Mouse (Mus musculus): ENCODE measurements at regions not wholly inside any gene's neighbourhood (a gene's known extent, or its start where the extent isn't known, plus 50 kb on each side); places are given as distances from the start of the nearest gene placed in this dataset.
"Not testable (repeated sequence)": the region's sequence is repeated elsewhere in the genome, so short reads cannot be mapped to it uniquely, and the experiment has no call there.

- 73% methylated on average over 8 of the region's 8 CpGs for WGBS
- no peak overlapping the region for H3K4me2 ChIP-seq (replicated peaks)
- no peak overlapping the region for H3K9ac ChIP-seq (replicated peaks)
- H3K9me3 ChIP-seq: no peaks in the 10 kb centered on the region
- no peaks in the 10 kb centered on the region for H3K4me1 ChIP-seq
- no peak overlapping the region for H3K4me3 ChIP-seq
- H3K27me3 ChIP-seq: no peaks in the 10 kb centered on the region
- H3K27ac ChIP-seq (replicated peaks): no peak overlapping the region
- no peaks in the 10 kb centered on the region for H3K36me3 ChIP-seq
- ATAC-seq (ENCODE audit: low FRiP score, low read depth): no peak
Observed at GRCm38 (mm10) chr8:103741395-103741794, 360.0 kb upstream of the Cdh5 start.

- H3K4me3 ChIP-seq: no peak overlapping the region
- WGBS: 83% methylated on average over 4 of the region's 4 CpGs
- H3K36me3 ChIP-seq: no peaks in the 10 kb centered on the region
- no peak for ATAC-seq (ENCODE audit: low FRiP score, low read depth)
- no peak overlapping the region for H3K9ac ChIP-seq (replicated peaks)
- peaks cover 3% of the 10 kb centered on the region; the same call in 1 of the 2 replicates for H3K4me1 ChIP-seq
- H3K4me2 ChIP-seq (replicated peaks): no peak overlapping the region
- H3K9me3 ChIP-seq: no peaks in the 10 kb centered on the region
- H3K27ac ChIP-seq (replicated peaks): no peak overlapping the region
- 0 out of 2 replicates have a peak, but pooled peaks cover 9% of the 10 kb centered on the region for H3K27me3 ChIP-seq
Observed at GRCm38 (mm10) chr8:103748734-103749133, 352.7 kb upstream of the Cdh5 start.

DNA sequence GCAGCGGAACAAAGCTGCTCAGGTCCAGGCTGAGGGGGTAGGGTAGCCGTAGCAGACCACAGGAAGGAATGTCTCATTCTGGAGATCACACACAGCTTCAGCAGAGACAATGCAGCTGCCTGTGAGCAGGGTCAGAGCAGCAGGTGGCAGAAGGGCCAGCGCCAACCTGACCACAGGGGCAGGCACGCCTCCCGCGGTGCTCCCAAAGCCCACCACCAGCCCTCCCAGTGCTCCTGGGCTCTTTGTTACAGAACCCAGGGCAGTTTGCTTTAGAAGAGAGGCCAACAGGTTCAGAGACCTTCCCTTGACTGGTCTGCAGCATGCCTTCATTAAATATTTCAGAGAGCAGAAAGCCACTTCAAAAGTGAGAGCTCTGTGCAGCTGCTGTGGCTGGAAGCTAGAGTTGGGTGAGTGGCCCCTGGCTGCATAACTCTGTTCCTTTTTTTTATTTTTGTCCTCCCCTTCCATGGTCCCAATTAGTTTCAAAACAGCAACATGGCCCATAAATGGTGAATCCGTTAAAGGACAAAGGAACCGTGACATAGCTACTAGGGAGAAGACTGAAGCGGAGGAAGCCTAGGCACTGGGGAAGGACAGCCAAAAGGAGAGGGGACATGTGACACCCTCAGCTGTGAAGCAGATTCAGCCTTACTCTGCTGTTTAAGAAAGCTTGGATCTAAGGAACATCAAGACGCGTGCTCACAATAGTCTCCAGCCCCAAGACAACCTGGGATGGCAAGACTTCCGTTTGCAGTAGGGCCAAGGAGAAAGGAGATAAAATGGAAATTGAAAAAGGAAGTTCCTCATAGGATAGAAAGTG lies 350.9 kb upstream of the Cdh5 start:
- no peak overlapping the region for H3K4me2 ChIP-seq (replicated peaks)
- ATAC-seq (ENCODE audit: low FRiP score, low read depth): peak; percentile 44; the same call in 1 of the 2 replicates

DNA sequence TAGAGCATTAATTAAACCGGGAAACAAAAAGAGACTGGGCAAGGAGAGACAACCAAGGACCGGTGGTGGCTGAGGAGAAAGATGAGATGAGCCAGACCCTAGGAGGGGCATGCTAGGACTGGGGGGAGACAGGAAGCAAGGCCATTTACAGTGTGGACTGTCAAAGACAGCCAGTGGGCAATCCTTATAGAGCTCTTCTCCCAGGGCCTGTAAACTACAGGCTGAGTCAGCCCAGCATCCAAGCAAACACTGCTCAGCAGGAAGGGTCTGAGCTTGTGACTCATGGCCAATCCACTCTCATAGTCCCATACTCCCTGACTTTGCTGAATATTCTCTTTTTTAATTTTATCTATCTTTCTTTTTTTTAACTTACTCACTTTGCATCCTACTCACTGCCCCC lies 350.3 kb upstream of the Cdh5 start:
- no peak overlapping the region for H3K4me3 ChIP-seq
- peaks cover 3% of the 10 kb centered on the region; the same call in 1 of the 2 replicates for H3K4me1 ChIP-seq
- WGBS: 82% methylated on average over 2 of the region's 2 CpGs
- H3K27ac ChIP-seq (replicated peaks): no peak overlapping the region
- no peaks in the 10 kb centered on the region for H3K9me3 ChIP-seq
- no peak for ATAC-seq (ENCODE audit: low FRiP score, low read depth)
- H3K4me2 ChIP-seq (replicated peaks): no peak overlapping the region
- H3K9ac ChIP-seq (replicated peaks): no peak overlapping the region
- 0 out of 2 replicates have a peak, but pooled peaks cover 9% of the 10 kb centered on the region for H3K27me3 ChIP-seq
- H3K36me3 ChIP-seq: no peaks in the 10 kb centered on the region

More for the DNA sequence above, 350.9 kb upstream of the Cdh5 start:
- Histone ChIP-seq H3K4me3 (no peak overlapping the region), H3K4me1 (peaks cover 3% of the 10 kb centered on the region; the same call in 1 of the 2 replicates), H3K27ac (replicated peaks) (no peak overlapping the region), H3K36me3 (no peaks in the 10 kb centered on the region), H3K9ac (replicated peaks) (no peak overlapping the region), H3K27me3 (0 out of 2 replicates have a peak, but pooled peaks cover 9% of the 10 kb centered on the region), H3K9me3 (no peaks in the 10 kb centered on the region)
- 36% methylated on average over 12 of the region's 12 CpGs for WGBS

- Histone ChIP-seq H3K4me3 (no peak overlapping the region), H3K4me1 (no peaks in the 10 kb centered on the region)
- 72% methylated on average over 1 of the region's 1 CpGs for WGBS
Observed at GRCm38 (mm10) chr8:103763821-103764220, 337.6 kb upstream of the Cdh5 start.

DNA sequence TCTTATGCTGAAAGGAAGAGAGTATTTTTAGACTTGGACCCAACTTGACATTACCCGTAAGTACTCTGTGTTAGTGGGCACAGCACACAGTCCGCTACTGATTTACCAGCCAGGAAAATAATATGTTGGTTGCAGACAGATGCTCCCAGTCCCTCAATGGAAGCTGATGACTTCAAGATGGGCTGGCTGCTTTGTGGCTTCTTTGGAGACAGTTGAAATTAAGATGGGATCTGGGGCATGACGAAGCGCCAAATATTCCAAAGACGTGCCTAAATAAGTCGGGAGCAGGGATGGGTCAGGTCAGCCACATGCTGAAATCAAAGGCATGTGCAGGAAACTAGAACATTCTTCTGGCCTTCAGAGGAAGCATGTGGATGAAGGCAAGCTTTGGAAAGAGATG lies 321.8 kb upstream of the Cdh5 start:
- Histone ChIP-seq H3K4me2 (replicated peaks) (no peak overlapping the region), H3K36me3 (no peaks in the 10 kb centered on the region), H3K4me3 (no peak overlapping the region), H3K27me3 (no peaks in the 10 kb centered on the region), H3K27ac (replicated peaks) (no peak overlapping the region), H3K4me1 (no peaks in the 10 kb centered on the region), H3K9me3 (no peaks in the 10 kb centered on the region), H3K9ac (replicated peaks) (no peak overlapping the region)
- WGBS: 91% methylated on average over 6 of the region's 6 CpGs
- no peak for ATAC-seq (ENCODE audit: low FRiP score, low read depth)

More at GRCm38 (mm10) chr8:103763821-103764220, 337.6 kb upstream of the Cdh5 start:
- Histone ChIP-seq H3K4me2 (replicated peaks) (no peak overlapping the region), H3K27ac (replicated peaks) (no peak overlapping the region), H3K36me3 (no peaks in the 10 kb centered on the region), H3K27me3 (no peaks in the 10 kb centered on the region), H3K9ac (replicated peaks) (no peak overlapping the region), H3K9me3 (no peaks in the 10 kb centered on the region)
- ATAC-seq (ENCODE audit: low FRiP score, low read depth): no peak

GRCm38 (mm10) chr8:103788308-103788707 lies 313.1 kb upstream of the Cdh5 start:
- no peak overlapping the region for H3K27ac ChIP-seq (replicated peaks)
- no peaks in the 10 kb centered on the region for H3K4me1 ChIP-seq
- no peak overlapping the region for H3K4me2 ChIP-seq (replicated peaks)
- no peaks in the 10 kb centered on the region for H3K36me3 ChIP-seq
- H3K9me3 ChIP-seq: no peaks in the 10 kb centered on the region
- 76% methylated on average over 3 of the region's 3 CpGs for WGBS
- H3K9ac ChIP-seq (replicated peaks): no peak overlapping the region
- no peaks in the 10 kb centered on the region for H3K27me3 ChIP-seq
- no peak overlapping the region for H3K4me3 ChIP-seq
- no peak for ATAC-seq (ENCODE audit: low FRiP score, low read depth)

GRCm38 (mm10) chr8:103793331-103793730 lies 308.1 kb upstream of the Cdh5 start:
- no peak for ATAC-seq (ENCODE audit: low FRiP score, low read depth)

DNA sequence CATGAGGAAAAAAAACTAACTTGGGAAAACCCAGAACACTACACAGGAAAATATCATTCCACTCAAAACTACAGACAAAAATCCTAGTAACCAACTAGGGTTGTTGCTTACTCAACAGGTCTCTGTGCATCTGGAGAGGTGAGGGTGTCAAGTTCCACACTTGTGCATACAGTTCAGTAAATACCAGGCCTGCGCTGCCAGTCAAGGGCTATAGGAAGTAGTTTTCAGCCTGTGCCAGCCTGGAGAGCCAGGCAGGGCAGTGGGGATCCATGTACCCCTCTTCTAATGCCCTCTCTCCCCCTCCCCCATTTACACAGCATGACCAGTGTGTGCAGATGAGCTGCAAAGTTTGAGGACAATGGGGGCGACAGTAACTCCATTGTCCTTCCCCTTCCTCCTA lies 302.8 kb upstream of the Cdh5 start:
- H3K4me2 ChIP-seq (replicated peaks); H3K9me3 ChIP-seq; H3K27ac ChIP-seq (replicated peaks); H3K4me1 ChIP-seq; H3K9ac ChIP-seq (replicated peaks); H3K27me3 ChIP-seq; ATAC-seq (ENCODE audit: low FRiP score, low read depth); H3K36me3 ChIP-seq; H3K4me3 ChIP-seq: not testable (repeated sequence)
- WGBS: 90% methylated on average over 2 of the region's 2 CpGs

More at GRCm38 (mm10) chr8:103793331-103793730, 308.1 kb upstream of the Cdh5 start:
- Histone ChIP-seq H3K4me2 (replicated peaks) (no peak overlapping the region), H3K4me1 (no peaks in the 10 kb centered on the region), H3K9me3 (no peaks in the 10 kb centered on the region), H3K9ac (replicated peaks) (no peak overlapping the region), H3K27ac (replicated peaks) (no peak overlapping the region), H3K4me3 (no peak overlapping the region), H3K36me3 (no peaks in the 10 kb centered on the region), H3K27me3 (no peaks in the 10 kb centered on the region)
- 91% methylated on average over 1 of the region's 1 CpGs for WGBS

DNA sequence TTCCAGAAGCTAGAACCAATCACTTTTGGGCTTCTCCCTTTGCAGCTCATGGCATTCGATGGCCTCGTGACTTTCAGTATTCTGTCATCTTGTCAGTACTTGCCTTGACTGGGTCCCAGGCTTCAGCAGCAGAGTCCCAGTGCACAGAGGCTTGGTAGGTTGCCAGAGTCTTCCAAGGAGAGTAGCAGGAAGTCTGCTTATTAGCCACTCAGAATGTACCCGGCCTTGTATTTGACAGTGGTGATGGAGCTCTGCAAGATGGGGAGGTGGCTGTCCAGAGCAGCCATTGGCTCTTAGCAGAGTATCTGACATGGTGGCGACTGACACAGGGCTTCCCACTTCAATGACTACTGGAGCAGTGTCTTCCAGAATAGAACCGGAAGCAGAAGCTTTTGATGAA lies 293.3 kb upstream of the Cdh5 start:
- H3K9ac ChIP-seq (replicated peaks): no peak overlapping the region
- H3K4me3 ChIP-seq: no peak overlapping the region
- WGBS: 88% methylated on average over 5 of the region's 5 CpGs
- no peak for ATAC-seq (ENCODE audit: low FRiP score, low read depth)
- H3K36me3 ChIP-seq: no peaks in the 10 kb centered on the region
- H3K27me3 ChIP-seq: no peaks in the 10 kb centered on the region
- H3K4me1 ChIP-seq: no peaks in the 10 kb centered on the region
- H3K27ac ChIP-seq (replicated peaks): no peak overlapping the region
- H3K9me3 ChIP-seq: peaks cover 5% of the 10 kb centered on the region
- no peak overlapping the region for H3K4me2 ChIP-seq (replicated peaks)

DNA sequence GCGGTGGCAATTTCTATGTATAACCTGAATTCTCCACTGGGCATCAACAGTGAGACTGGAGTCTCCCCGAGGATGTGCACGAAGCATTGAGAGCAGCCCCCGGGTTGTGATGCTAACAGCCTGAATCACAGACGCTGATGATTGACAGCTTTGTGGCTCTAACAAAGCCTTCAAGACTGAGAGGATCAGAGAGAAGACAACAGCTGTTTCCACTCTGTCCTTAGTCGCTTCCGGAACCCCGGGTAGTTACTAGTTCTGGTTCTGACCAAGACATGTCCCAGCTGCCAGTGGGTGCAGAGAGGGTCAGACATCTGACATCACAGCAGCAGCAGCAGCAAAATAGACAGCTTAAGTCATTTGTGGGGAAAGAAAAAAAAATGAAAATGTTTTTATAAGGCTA lies 292.8 kb upstream of the Cdh5 start:
- no peak for ATAC-seq (ENCODE audit: low FRiP score, low read depth)
- no peak overlapping the region for H3K4me3 ChIP-seq
- H3K9ac ChIP-seq (replicated peaks): no peak overlapping the region
- H3K4me2 ChIP-seq (replicated peaks): no peak overlapping the region
- WGBS: 67% methylated on average over 8 of the region's 8 CpGs
- no peaks in the 10 kb centered on the region for H3K27me3 ChIP-seq
- H3K4me1 ChIP-seq: no peaks in the 10 kb centered on the region
- no peak overlapping the region for H3K27ac ChIP-seq (replicated peaks)
- no peaks in the 10 kb centered on the region for H3K36me3 ChIP-seq
- peaks cover 5% of the 10 kb centered on the region for H3K9me3 ChIP-seq

DNA sequence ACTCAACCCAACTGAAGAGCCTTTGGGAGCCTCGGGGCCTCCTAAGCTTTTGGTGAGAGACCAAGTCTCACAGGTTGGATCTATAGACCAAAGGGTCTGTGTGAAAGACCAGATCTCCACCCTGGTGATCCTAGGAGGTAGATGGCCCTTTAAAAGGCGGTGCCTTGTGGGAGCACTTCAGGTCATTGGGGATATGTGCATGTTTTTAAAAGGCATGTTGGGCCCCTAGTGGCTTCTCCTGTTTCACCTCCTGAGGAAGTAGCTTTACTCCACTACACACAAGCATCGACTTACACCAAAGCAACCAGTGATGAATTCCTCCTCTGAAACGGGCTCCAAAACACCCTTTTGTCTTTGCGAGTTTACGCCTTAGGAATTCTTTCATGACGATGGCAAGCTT lies 292.3 kb upstream of the Cdh5 start:
- 78% methylated on average over 7 of the region's 7 CpGs for WGBS
- Histone ChIP-seq H3K9me3 (peaks cover 5% of the 10 kb centered on the region), H3K4me1 (0 out of 2 replicates have a peak, but pooled peaks cover 4% of the 10 kb centered on the region), H3K27me3 (no peaks in the 10 kb centered on the region), H3K4me2 (replicated peaks) (no peak overlapping the region), H3K36me3 (no peaks in the 10 kb centered on the region), H3K27ac (replicated peaks) (no peak overlapping the region), H3K9ac (replicated peaks) (no peak overlapping the region), H3K4me3 (no peak overlapping the region)
- no peak for ATAC-seq (ENCODE audit: low FRiP score, low read depth)
